Mouse (Mus musculus) bone marrow, adult 2 months (tissue): ENCODE data around the gene Brpf1.

Source experiments
- CTCF ChIP-seq: fragments of 200-500 bp; IDR thresholded peaks from 2 replicates; pipeline ENCODE4 v1.5.1; 2011; ENCODE audit warnings: low read length, control low read depth; ENCODE audit not compliant: control insufficient read depth, insufficient read depth
- POLR2A ChIP-seq: fragments of 200-500 bp; IDR thresholded peaks from 2 replicates; pipeline ENCODE4 v1.6.1; 2011; ENCODE audit warnings: low read depth, mild to moderate bottlenecking, control low read depth, low read length, borderline replicate concordance; ENCODE audit not compliant: control insufficient read depth

DNA sequence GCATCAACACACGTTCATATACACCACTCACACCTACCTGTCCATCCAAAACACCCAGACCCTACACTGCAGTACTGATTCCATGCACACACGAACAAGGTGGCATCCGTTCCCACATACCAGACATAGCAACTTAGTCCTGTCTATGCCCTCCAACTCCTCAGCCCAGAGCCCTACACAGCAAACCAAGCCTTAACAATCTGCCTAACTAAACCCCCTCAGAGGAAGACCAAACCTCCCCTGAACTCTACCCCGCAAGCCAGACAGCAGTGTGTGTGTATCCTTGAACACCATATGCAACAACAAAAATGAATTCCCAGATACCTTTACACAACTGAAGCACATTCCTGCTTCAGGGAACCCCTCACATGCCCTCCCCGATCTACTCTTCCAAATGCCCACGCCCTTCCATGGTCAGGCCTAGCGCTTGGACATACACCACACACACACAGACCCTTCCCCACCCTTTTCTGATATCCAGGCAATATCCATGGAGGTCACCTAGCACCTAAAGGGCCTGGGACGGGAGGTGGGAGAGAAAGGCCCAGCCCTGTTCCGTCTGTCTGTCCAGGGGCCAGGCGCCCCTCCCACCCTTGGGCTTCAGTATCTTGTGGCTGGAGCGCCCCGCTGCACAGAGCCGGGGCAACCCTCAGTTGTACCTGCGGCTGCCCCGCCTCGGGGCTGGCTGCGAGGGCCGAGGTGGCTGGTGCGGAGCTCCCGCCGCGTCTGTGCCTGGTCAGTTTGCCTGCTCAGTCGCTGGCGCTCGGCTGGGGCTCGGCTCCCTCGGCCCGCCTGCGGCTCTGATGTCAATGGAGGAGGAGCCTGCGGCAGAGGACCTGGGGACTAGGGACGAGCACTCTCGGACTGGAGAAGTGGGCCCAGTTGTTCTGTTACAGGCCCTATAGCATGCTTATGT, 36.5 kb downstream of the Brpf1 start, which contains the start of gene Camk1:
- TF ChIP-seq CTCF (no peak), POLR2A (peak; percentile 54; the same call in 1 of the 2 replicates)
